Mouse (Mus musculus): ENCODE measurements around the gene Diaph2.

- no peak for TF ChIP-seq CTCF (IDR thresholded peaks at IDR 0.05; ENCODE audit: control insufficient read depth, insufficient read depth, low read length)
- TF ChIP-seq POLR2A (IDR thresholded peaks at IDR 0.05; ENCODE audit: borderline replicate concordance, control insufficient read depth, low read depth, low read length), result no peak
Measured at GRCm38 (mm10) chrX:130173126-130173525, 423.6 kb downstream of the Diaph2 start.

Measured in bone marrow, adult 2 months (tissue).